Mouse (Mus musculus): Measurements from ENCODE around the gene Idnk.
"Not testable (repeated sequence)": the region's sequence is repeated elsewhere in the genome, so short reads cannot be mapped to it uniquely, and the experiment has no call there.

Gene Idnk

DNA sequence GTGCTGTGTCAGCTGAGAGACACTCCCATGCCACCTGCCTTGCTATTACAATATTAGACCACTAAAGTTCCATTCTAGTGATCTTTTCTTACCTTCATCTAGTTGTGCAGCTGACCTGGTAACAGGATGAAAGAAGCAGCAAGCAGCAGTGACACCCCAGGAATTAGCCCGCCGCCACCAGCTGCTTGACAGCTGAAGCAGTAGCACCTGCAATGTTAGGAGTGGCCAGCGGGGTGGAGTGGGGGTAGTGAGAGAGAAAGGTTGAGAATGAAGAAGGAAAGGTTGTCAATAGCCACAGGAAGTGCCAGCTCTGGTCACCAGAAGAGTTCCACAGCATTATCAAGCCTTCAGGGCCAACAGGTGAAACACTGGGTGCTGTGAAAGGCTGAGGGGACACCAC lies 25.8 kb upstream of the Idnk start:
- no peak for DNase-seq (ENCODE audit: inconsistent age in 2 of 2, low spot score in 1 of 2)

DNA sequence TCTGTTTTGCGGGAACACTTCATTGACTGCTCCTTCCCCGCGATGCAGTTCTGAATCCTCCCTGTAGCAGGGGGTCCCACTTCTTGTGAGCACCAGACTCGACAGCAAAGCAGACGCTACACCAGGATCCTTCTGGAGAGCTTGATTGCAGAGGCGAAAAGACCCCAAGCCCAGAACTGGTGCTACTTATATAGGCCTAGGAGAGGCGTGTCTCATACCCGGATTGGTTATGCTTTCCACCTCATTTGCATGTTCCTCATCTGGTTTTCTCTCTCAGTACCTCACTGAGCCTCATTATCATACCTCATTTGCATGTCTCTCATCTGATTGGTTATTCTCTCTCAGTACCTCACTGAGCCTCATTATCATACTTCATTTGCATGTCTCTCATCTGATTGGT lies 10.8 kb upstream of the Idnk start:
- not testable (repeated sequence) for DNase-seq (ENCODE audit: inconsistent age in 2 of 2, low spot score in 1 of 2)

DNA sequence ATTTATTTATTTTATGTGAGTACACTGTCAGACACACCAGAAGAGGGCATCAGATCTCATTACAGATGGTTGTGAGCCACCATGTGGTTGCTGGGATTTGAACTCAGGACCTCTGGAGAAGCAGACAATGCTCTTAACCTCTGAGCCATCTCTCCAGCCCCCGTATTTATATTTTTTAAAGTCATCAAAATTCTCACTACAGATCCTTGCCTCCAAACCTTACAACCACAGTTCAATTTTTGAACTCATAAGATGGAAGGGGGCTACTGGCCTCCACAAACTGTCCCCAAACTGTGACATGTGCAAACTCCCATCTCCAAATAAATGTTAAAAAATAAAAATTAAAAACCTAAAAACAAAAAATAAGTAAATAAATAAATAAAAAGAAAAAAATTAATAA lies 9.7 kb upstream of the Idnk start:
- DNase-seq (ENCODE audit: inconsistent age in 2 of 2, low spot score in 1 of 2), result no peak

DNA sequence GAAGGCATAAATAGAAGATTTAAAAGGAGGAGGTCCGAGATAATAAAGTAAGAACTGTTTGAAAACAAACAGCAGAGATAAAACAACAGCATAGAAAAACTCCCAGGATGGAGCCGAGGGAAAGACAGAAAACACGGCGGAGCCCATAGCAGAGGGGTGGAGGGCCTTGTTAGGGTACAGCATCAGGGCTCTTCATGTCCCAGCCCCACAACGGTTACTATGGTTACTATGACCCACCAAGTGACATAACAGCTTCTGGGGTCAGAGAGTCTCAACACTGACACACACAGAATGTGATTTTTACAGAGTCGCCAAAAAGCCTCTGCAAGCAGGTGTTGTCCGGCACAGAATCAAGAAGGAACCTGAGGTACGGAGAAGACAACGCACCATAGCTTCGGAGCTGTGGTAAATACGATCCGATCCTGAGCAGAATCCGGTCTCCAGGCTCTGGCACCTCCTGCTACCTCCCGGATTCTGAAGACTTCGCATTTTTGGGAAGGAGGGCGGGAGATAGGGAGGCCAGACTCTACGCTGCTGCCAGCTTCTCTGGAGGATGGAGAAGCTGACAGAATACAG lies 9.1 kb upstream of the Idnk start:
- peak; percentile 32 to 75 for DNase-seq (ENCODE audit: inconsistent age in 2 of 2, low spot score in 1 of 2)

DNA sequence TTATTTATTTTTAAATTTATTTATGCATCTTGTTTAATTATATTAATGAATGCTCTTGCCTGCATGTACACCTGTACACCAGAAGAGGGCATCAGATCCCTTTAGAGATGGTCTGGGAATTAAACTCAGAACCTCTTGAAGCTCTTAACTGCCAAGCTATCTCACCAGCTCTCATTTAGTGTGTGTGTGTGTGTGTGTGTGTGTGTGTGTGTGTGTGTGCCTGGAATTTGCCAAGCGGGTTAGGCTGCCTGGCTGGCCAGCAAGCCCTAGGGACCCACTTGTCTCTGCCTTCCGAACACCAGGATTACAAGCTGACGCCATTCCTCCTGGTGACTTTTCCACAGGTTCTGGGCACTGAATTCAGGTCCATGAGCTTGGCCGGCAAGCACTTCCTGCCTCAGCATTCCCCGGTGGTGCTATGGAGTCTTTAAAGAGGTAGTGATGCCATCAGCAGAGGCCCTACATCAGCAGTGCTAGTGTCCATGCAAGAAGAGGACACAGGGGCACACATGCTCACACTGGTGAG lies 8.4 kb upstream of the Idnk start:
- DNase-seq (ENCODE audit: inconsistent age in 2 of 2, low spot score in 1 of 2), result no peak

DNA sequence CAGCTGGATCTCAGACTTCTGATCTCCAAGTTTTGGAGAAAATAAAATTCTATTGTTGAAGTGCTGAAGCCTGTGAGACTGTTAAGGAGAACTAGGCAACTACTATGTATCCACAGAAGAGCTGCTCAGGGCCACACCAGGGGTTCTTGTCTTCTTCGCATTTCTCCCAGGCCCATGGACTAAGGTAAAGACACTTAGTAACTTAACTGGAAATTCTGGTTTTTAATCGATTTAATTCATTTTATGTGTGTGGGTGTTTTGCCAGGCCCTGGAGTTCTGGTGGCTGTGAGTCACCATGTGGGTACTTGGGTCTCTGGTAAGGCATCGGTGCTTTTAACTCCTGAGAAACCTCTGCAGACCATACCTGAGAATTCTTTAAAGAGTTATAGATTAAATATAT lies 7.8 kb upstream of the Idnk start:
- no peak for DNase-seq (ENCODE audit: inconsistent age in 2 of 2, low spot score in 1 of 2)

DNA sequence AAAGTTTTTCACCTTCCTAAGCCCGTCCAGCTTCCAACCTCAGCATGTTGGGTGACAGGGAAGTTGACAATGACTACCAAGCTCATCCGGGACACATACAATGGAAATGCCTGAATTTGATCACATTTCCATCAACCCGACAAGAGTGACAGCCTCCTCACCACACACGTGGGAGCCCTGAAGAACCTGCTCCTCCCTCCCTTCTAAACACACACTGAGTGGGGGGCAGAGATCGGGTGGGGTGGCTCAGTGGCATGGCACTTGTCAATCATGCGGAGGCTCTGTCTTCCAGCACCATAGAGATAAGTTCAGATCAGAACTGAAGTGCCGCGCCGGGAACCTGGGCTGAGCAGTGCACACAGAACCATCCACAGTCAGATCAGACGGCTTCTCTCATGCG lies 7.0 kb upstream of the Idnk start:
- DNase-seq (ENCODE audit: inconsistent age in 2 of 2, low spot score in 1 of 2), result no peak

DNA sequence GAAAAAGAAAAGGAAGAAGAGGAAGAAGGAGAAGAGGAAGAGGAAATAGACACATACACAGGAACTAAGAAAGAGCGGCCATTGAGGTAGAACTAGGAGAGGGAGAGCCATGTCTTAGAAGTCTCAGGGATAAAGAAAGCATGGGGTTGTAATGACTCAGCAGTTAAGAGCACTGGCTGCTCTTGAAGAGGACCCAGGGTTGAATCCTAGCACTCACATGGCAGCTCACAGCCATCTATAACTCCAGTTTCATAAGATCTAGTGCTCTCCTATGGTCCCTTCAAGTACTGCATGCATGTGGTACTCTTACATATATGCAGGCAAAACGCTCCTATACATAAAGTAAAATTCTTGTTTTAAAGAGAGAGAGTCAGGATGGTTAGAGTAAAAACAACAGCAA lies 1.4 kb upstream of the Idnk start:
- no peak for DNase-seq (ENCODE audit: inconsistent age in 2 of 2, low spot score in 1 of 2)

DNA sequence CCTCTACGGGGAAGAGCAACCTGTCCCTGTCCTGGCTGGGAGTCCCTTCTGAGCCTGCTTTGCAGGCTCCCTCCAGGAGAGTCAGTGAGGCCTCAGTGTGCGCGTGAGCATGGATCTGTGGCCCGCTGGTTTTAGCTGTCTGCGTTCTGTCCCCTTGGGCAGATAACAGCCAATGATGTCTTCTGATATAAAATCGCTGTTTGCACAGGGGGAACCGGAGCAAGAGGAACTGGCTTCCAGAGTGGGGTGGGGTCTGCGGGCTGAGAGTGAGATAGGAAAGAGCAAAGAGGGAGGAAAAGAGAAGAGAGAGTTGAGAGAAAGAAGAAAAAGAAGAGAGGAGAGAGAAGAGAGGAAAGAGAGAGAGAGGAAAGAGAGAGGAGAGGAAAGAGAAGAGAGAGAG lies 413 bp upstream of the Idnk start:
- DNase-seq (ENCODE audit: inconsistent age in 2 of 2, low spot score in 1 of 2), result no peak

DNA sequence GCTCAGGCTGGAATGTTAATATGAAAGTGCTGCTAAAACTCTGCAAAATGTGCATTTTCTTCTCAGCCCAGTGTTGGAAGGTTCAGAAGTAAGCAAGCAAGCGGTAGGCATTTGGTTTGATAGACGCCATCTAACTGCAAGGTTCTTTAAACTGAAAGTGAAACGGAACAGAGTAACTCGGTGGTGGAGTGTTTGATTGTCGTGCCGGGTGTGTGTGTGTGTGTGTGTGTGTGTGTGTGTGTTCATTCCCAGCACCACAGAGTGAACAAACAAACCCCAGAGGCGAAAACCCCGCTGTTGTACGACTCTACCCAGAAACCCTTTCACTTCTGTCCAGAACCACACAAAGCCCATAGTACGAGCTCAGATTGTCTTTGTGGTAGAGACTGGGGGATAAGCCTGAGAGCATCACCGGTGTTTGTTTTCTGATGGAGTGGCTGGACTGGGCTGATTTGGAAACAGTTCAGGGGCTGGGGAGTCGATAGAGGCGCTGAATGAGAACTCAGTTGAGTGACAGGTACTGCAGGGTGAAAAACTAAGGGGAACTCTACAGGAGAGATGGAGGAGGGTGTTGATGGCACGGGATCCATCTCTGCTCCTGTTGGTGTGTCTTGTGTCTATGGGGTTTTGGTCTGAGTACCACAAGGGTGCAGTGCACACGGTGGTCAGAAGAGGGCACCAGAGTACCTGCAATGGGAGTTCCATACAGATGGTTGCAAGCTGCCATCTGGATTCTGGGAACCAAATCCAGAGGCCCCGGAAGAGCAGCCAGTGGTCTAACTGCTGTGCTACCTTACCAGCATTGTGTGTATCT lies 857 bp downstream of the Idnk start:
- DNase-seq (ENCODE audit: inconsistent age in 2 of 2, low spot score in 1 of 2), result peak; percentile 88 to 96

DNA sequence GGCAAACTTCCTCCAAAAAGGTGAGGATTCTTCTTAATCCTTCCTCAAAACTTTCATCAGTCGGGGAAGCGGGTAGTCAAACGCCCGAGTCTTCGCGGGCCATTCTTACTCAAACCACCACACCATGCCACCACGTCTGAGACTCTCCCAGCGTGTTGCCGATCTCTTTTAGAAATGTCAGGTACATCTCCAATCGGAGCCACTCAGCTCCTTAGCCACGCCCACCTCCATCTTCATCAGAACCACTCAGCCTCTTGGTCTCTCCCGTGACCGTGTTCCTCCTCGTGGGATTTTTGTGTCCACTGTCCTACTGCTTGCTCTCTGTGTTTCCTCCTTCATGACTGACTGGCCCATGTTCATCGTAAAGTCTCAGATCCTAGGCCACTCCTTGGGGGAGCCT lies 3.3 kb downstream of the Idnk start:
- no peak for DNase-seq (ENCODE audit: inconsistent age in 2 of 2, low spot score in 1 of 2)

DNA sequence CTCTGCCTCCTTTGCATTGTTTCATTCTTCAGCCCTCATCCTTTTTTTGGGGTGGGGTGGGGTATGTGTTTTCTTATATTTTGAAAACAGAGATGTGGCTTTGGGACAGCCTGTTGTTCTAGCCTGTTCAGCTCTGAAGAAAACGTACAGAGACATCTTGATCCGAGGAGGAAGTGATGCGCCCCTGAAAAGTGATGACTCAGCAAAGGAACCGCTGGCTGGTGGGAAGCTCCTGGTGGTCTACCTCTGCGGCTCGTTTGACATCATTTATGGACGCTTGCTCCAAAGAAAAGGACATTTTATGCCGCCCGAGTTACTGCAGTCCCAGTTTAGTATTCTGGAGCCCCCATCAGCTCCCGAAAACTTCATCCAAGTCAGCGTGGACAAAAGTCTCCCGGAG lies 5.9 kb downstream of the Idnk start:
- DNase-seq (ENCODE audit: inconsistent age in 2 of 2, low spot score in 1 of 2), result no peak

DNA sequence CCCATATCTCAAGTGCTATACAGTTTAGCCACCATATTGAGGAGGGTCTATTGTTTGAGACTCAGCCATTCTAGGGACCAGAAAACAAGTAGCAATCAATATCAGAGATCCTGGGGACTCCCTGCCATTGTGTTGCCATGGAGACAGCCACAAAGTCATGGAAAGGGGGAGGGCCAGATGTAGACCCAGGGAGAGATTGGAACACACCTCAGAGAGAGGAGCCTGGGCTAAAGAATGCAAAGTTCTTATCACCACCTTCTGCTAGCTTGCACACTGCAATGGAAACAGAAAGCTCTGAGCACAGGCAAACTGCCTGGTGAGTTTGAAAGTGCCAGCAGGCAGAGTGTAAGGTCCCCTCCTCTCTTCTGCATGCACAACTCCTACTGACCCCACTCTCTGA lies 10.7 kb downstream of the Idnk start:
- DNase-seq (ENCODE audit: inconsistent age in 2 of 2, low spot score in 1 of 2), result no peak

DNA sequence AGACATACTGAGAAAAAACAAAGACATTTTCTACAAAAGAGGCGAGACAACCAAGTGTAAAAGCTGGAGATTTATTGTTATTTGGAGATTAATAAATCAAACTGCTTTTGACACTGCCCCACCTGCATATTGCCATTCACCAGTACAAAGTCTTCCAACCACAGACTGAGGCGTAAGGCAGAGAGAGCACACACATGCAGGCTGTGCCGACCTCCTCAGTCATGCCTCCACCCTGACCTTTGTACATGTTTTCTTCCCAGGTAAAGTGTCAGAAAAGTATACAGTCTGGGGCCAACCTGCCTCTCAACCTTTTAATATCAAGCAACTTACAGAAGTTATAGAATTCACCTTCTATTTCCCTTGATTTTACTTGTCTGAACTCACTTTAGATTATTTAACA lies 18.7 kb downstream of the Idnk start:
- DNase-seq (ENCODE audit: inconsistent age in 2 of 2, low spot score in 1 of 2), result no peak

DNA sequence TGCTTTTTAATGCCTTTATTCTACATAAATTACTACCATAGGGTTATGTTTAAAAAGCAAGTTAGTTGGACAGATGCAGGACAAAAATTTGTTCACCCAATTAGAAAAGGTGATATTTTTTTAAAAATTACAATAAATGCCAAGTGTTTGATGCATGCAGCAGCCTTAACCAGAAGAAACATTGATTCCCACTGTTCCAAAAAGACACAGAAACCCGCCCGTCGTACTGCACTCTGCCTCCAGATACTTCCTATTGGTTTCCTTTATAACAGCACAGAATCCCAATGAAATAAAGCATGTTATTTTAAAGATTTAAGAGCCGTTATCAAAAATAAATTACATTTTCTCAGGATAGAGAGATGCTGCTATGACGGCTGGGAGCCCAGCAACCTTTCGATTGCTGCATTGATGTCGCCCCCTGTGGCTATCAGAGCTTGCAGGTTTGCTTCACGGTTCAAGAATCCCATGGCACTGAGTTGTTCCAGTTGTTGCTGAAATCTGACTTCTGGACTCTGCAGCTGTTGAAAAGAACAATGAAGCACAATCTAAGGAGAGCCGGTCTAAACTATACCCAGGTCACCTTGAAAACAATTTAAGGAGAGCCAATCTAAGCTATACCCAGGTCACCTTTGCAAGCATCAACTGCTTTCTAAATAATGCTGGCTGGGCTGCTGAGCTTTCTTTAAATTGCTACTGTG lies 20.2 kb downstream of the Idnk start:
- peak; percentile 99 to 100 for DNase-seq (ENCODE audit: inconsistent age in 2 of 2, low spot score in 1 of 2)

DNA sequence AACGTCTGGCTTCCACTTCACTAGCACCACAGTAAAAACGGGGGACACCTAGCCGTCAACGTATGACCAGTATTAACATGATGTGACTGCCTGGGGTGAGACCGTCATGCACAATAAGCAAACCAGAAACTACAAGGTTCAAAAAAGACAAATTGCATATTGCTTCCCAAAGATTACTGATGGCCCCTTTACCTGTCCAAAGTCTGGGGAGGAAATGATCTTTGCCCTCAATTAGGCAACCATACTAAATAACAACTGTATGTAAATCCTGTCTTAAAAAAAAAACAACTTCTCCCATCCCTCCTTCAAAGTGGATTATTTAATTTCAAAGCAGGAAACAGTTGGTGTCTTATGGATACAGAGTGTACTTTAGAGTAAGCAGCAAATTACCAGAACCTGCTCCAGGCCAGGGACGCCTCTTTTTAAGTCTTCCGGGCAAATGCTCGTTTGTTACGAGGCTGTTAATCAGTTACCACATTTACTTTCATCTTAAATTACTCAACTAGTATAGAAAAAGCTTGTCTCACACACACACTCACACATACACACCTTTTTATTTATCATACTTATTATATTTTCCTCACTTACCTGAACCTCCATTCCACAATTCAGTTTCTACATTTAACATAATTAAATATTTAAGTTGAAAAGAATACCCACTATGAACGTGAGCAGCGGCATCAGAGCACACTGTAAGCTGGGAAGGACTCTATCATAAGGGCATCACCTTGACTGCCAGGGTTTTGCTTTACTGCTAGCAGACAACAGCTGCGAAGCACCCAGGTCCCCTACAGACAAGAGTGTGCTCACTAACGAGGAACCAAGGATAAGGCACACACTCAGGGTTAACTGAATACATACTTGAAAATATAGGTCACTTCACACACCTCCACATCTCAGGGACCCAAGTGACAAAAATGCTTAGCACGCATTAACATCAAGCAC lies 24.4 kb downstream of the Idnk start:
- no peak for DNase-seq (ENCODE audit: inconsistent age in 2 of 2, low spot score in 1 of 2)

DNA sequence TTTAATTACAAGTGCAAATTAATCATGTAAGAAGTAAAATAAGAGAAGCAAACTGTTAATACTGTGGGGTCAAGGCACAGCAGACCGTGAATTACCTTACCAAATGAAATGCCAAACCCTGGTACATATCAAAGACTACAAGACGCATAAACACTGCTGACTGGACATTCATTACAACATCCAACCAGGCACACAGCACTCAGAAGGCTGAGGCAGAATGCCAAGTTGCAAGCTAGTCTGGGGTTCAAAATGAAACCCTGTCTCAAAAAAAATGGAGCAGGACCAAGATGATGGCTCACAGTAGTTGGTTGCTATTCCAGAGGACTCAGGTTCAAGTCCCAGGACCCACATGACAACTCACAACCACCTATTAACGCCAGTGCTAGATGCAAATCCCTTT lies 26.7 kb downstream of the Idnk start:
- peak in 1 of 2 experiments; percentile 73 for DNase-seq (ENCODE audit: inconsistent age in 2 of 2, low spot score in 1 of 2)

DNA sequence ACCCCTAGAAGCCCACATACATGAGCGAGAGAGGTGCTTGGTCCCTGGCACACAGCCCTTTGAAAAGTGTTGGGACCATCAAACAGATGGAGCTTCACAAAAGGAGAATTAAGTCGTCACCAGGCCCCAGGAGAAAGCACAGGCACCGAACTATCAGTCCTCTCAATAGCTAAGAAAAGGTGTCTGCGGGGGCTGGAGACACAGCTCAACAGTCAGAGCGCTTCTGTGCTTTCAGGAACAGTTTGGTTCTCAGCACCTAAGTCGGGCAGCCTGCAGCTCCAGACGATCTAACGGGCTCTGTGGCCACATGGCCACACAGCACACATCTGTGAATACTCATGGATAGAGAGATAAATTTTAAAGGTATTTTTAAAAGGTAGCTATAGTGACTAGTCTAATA lies 28.8 kb downstream of the Idnk start:
- no peak for DNase-seq (ENCODE audit: inconsistent age in 2 of 2, low spot score in 1 of 2)

DNA sequence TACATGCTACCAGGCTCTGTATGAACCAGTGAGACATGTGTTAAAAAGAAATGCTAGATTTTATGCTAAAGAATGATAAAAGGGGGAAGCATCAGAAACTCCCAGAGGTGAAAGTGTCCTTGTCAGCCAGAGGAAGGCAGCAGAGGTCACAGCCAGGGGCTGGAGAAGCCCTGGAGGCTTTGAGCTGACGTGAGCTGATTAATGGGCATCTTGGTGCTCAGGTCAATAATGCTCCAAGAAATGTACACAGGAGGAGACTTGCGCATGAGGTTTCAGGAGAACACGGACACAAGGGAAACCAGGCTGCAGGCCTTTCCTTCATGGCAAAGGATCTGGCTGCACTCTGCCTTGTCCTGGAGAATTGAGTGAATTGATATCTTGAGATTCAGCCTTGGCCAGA lies 30.3 kb downstream of the Idnk start:
- no peak for DNase-seq (ENCODE audit: inconsistent age in 2 of 2, low spot score in 1 of 2)

DNA sequence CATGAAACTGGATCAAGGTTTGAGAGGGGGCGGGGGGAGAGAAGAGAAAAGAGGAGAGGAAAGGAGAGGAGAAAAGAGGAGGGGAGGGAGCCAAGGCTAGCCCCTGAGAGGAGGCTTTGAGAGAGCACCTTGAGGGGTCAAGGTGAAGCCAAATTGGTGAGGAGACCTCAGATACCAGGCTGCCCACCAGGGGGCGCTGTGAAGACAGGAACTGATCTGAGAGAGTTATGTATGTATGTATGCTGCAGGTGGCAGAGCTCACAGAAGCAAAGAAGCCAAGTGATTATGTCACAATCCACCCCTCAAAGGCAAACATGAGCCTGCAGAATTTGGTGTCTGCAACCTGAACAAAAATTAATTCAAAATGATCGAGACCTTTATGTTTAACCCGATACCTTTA lies 31.0 kb downstream of the Idnk start:
- DNase-seq (ENCODE audit: inconsistent age in 2 of 2, low spot score in 1 of 2), result peak; percentile 70 to 93

DNA sequence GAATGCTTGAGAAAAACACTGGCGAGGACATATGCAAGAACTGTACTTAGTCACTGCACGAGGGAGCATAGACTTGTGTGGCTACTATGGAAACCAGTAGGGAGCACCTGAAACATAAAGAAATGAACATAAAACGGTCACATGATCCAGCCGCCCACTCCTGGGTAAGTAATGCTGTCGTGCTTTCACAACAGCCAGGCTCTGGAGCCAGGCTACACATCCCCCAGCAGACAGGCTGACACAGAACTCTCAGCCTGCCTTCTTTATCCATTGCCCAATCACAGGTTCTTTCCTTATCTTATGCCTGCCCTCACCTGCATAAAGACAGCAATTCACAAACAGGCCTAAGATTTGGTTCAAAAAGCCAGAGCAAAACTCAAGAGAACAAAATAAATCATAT lies 32.0 kb downstream of the Idnk start:
- no peak for DNase-seq (ENCODE audit: inconsistent age in 2 of 2, low spot score in 1 of 2)
